Mouse (Mus musculus): Measurements from ENCODE around the gene Pyy.

DNA sequence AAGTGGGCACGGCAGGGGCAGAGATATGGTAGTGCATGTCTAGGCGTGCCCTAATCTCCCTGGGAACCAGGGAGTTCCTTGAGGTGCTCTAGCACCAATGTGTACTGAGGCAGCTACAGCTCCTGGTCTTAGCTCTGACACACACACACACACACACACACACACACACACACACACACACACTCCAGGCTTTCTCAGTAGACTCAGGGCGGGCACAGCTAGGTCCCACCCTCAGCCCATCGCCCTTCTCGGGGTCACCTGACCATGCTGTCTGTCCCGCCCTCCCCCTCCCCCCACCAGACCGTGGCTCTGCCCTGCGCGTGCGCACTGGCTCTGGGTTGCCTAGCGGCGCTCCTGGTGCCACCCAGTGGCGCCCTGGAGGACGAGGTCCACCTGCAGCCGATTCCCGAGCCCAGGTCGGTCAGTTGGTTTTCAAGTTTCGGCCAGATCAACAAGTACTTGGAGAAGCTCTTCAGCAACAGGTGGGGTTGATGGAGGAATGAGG lies 10.7 kb downstream of the Pyy start:
- TF ChIP-seq EP300 (IDR thresholded peaks at IDR 0.05; ENCODE audit: low read depth) (no peak), CTCF (IDR thresholded peaks at IDR 0.05; ENCODE audit: low read depth) (peak; percentile 90)

All from liver, embryonic 14.5 days (tissue).